Mouse (Mus musculus) stomach, embryonic 16.5 days (tissue): ENCODE data around the gene Thada. TPM values are rescaled to one million over a fixed set of nuclear protein-coding genes. Genes with fewer than 3 reads are reported as not detected.

Source experiments
- ATAC-seq: fragments of 200-750 bp; cut with Nextera tagmentation; 2 replicates; pipeline ENCODE4 v1.8.0; 2017; ENCODE audit warnings: moderate number of reproducible peaks, moderate TSS enrichment; ENCODE audit not compliant: insufficient read depth, low FRiP score
- H3K27ac ChIP-seq: fragments of 300-500 bp; sonication (generic); 2 replicates; pipeline ENCODE4 v1.5.1; 2014; ENCODE audit warnings: low read length
- H3K27me3 ChIP-seq: fragments of 300-500 bp; sonication (generic); 2 replicates; pipeline ENCODE4 v1.6.1; 2014; ENCODE audit warnings: low read length, control low read depth, mixed read lengths; ENCODE audit not compliant: control insufficient read depth, insufficient read depth
- H3K36me3 ChIP-seq: fragments of 300-500 bp; sonication (generic); 2 replicates; pipeline ENCODE4 v1.6.1; 2014; ENCODE audit warnings: low read length; ENCODE audit not compliant: control insufficient read depth, insufficient read depth
- H3K4me1 ChIP-seq: fragments of 300-500 bp; sonication (generic); 2 replicates; pipeline ENCODE4 v1.6.1; 2014; ENCODE audit warnings: low read length, control low read depth, mixed read lengths; ENCODE audit not compliant: control insufficient read depth, insufficient read depth
- H3K4me2 ChIP-seq: fragments of 300-500 bp; sonication (generic); 2 replicates; pipeline ENCODE4 v1.6.1; 2014; ENCODE audit warnings: low read depth, low read length, mixed read lengths
- H3K4me3 ChIP-seq: fragments of 300-500 bp; sonication (generic); replicated peaks from 2 replicates; pipeline ENCODE4 v1.5.1; 2014; ENCODE audit warnings: mild to moderate bottlenecking, low read length
- H3K9ac ChIP-seq: fragments of 300-500 bp; sonication (generic); 2 replicates; pipeline ENCODE4 v1.6.1; 2014; ENCODE audit warnings: low read length
- H3K9me3 ChIP-seq: fragments of 300-500 bp; sonication (generic); replicated peaks from 2 replicates; pipeline ENCODE4 v1.6.1; 2016; ENCODE audit warnings: low read length, control low read depth; ENCODE audit not compliant: control insufficient read depth
- WGBS: fragments of 180-500 bp; shearing (Covaris S2); extraction: QIAGEN DNeasy Blood & Tissue Kit; methylation state at CpG from one replicate; pipeline ENCODE4 v1.1.7; 2014; 5-methylcytosine and 5-hydroxymethylcytosine counted together
- polyA plus RNA-seq: library from polyadenylated mRNA; unstranded; fragments of >200 nt; fragmentation: Nextera tagmentation; extraction: Ambion mirVana; gene quantifications from 2 replicates; pipeline ENCODE4 v1.2.1, GENCODE M21; 2015

Gene Thada
- polyA plus RNA-seq, 1 experiment from 2014 or later, result 7.4 TPM

- 59% methylated on average over 3 of the region's 3 CpGs for WGBS
Measured at GRCm38 (mm10) chr17:84369769-84370168, 96.2 kb downstream of the Thada start.

GRCm38 (mm10) chr17:84368213-84369014, 97.6 kb downstream of the Thada start:
- Histone ChIP-seq H3K4me1 (peaks cover 58% of the 10 kb centered on the region), H3K9ac (peak overlapping the region; percentile 42), H3K4me3 (no peak overlapping the region), H3K36me3 (no peaks in the 10 kb centered on the region; the same call in 1 of the 2 replicates), H3K4me2 (no peak overlapping the region), H3K9me3 (no peaks in the 10 kb centered on the region), H3K27ac (peak overlapping the region; percentile 80), H3K27me3 (no peaks in the 10 kb centered on the region)
- no peak for ATAC-seq
- WGBS, result 53% methylated on average over 11 of the region's 11 CpGs

More at GRCm38 (mm10) chr17:84369769-84370168, 96.2 kb downstream of the Thada start:
- Histone ChIP-seq H3K9me3 (no peaks in the 10 kb centered on the region), H3K4me3 (no peak overlapping the region), H3K4me2 (no peak overlapping the region), H3K9ac (no peak overlapping the region), H3K36me3 (no peaks in the 10 kb centered on the region; the same call in 1 of the 2 replicates), H3K27me3 (no peaks in the 10 kb centered on the region), H3K4me1 (peaks cover 46% of the 10 kb centered on the region), H3K27ac (no peak overlapping the region)
- no peak for ATAC-seq

- H3K27ac ChIP-seq, result peak overlapping the region; percentile 80
- H3K27me3 ChIP-seq, result no peaks in the 10 kb centered on the region
- H3K4me3 ChIP-seq, result no peak overlapping the region
- H3K4me2 ChIP-seq, result no peak overlapping the region
- no peaks in the 10 kb centered on the region; the same call in 1 of the 2 replicates for H3K36me3 ChIP-seq
- H3K9me3 ChIP-seq, result no peaks in the 10 kb centered on the region
- 44% methylated on average over 3 of the region's 3 CpGs for WGBS
- peaks cover 61% of the 10 kb centered on the region for H3K4me1 ChIP-seq
- 0 out of 2 replicates have a peak overlapping the region, but pooled peaks have one; percentile 48 for H3K9ac ChIP-seq
- ATAC-seq, result no peak
Measured at GRCm38 (mm10) chr17:84367663-84368062, 98.3 kb downstream of the Thada start.

GRCm38 (mm10) chr17:84365791-84366301, 100.2 kb downstream of the Thada start:
- 28% methylated on average over 6 of the region's 6 CpGs for WGBS
- no peaks in the 10 kb centered on the region for H3K27me3 ChIP-seq
- H3K4me1 ChIP-seq, result peaks cover 57% of the 10 kb centered on the region
- H3K4me3 ChIP-seq, result no peak overlapping the region
- H3K27ac ChIP-seq, result peak overlapping the region; percentile 96
- H3K4me2 ChIP-seq, result 0 out of 2 replicates have a peak overlapping the region, but pooled peaks have one; percentile 15
- no peaks in the 10 kb centered on the region for H3K36me3 ChIP-seq
- peak; percentile 71 for ATAC-seq
- no peaks in the 10 kb centered on the region for H3K9me3 ChIP-seq
- peak overlapping the region; percentile 6 for H3K9ac ChIP-seq

GRCm38 (mm10) chr17:84365006-84365716, 100.8 kb downstream of the Thada start:
- no peaks in the 10 kb centered on the region for H3K36me3 ChIP-seq
- whole genome bisulfite sequencing, result 54% methylated on average over 9 of the region's 9 CpGs
- 0 out of 2 replicates have a peak overlapping the region, but pooled peaks have one; percentile 15 for H3K4me2 ChIP-seq
- peak overlapping the region; percentile 44 for H3K9ac ChIP-seq
- H3K9me3 ChIP-seq, result no peaks in the 10 kb centered on the region
- H3K27me3 ChIP-seq, result no peaks in the 10 kb centered on the region
- ATAC-seq, result no peak
- H3K4me1 ChIP-seq, result peaks cover 51% of the 10 kb centered on the region
- H3K27ac ChIP-seq, result peak overlapping the region; percentile 96
- no peak overlapping the region for H3K4me3 ChIP-seq

GRCm38 (mm10) chr17:84363444-84363843, 102.6 kb downstream of the Thada start:
- Histone ChIP-seq H3K9me3 (no peaks in the 10 kb centered on the region), H3K27me3 (no peaks in the 10 kb centered on the region), H3K4me1 (peaks cover 38% of the 10 kb centered on the region), H3K4me2 (no peak overlapping the region), H3K9ac (no peak overlapping the region), H3K36me3 (no peaks in the 10 kb centered on the region), H3K27ac (peak overlapping the region; percentile 96; the same call in 1 of the 2 replicates), H3K4me3 (no peak overlapping the region)
- WGBS, result 40% methylated on average over 2 of the region's 2 CpGs
- ATAC-seq, result no peak

GRCm38 (mm10) chr17:84362581-84363286, 103.3 kb downstream of the Thada start:
- Histone ChIP-seq H3K9me3 (no peaks in the 10 kb centered on the region), H3K36me3 (no peaks in the 10 kb centered on the region), H3K27ac (no peak overlapping the region), H3K4me2 (no peak overlapping the region), H3K27me3 (no peaks in the 10 kb centered on the region), H3K4me1 (peaks cover 31% of the 10 kb centered on the region), H3K9ac (no peak overlapping the region), H3K4me3 (no peak overlapping the region)
- 76% methylated on average over 13 of the region's 13 CpGs for WGBS
- ATAC-seq, result no peak

- no peak overlapping the region for H3K4me2 ChIP-seq
- H3K4me3 ChIP-seq, result no peak overlapping the region
- no peak overlapping the region for H3K9ac ChIP-seq
- no peaks in the 10 kb centered on the region for H3K9me3 ChIP-seq
- 91% methylated on average over 1 of the region's 1 CpGs for WGBS
- ATAC-seq, result no peak
- no peaks in the 10 kb centered on the region for H3K36me3 ChIP-seq
- peaks cover 27% of the 10 kb centered on the region for H3K4me1 ChIP-seq
- no peaks in the 10 kb centered on the region for H3K27me3 ChIP-seq
- no peak overlapping the region for H3K27ac ChIP-seq
Measured at GRCm38 (mm10) chr17:84361006-84361405, 105.0 kb downstream of the Thada start.
